Mouse (Mus musculus) small intestine, adult 2 months (tissue): Measurements from ENCODE around the gene Fbxl13.

Source experiments
- CTCF ChIP-seq: fragments of 200-500 bp; IDR thresholded peaks from 2 replicates; pipeline ENCODE4 v1.5.1; 2012; ENCODE audit warnings: low read depth, mild to moderate bottlenecking, control low read depth, inconsistent platforms, low read length, moderate library complexity, mixed read lengths; ENCODE audit not compliant: insufficient replicate concordance, insufficient read length; ENCODE audit errors: extremely low read depth
- POLR2A ChIP-seq: fragments of 200-500 bp; IDR thresholded peaks from 2 replicates; pipeline ENCODE4 v1.6.1; 2012; ENCODE audit warnings: low read depth, mild to moderate bottlenecking, control low read depth, inconsistent platforms, low read length, moderate library complexity

DNA sequence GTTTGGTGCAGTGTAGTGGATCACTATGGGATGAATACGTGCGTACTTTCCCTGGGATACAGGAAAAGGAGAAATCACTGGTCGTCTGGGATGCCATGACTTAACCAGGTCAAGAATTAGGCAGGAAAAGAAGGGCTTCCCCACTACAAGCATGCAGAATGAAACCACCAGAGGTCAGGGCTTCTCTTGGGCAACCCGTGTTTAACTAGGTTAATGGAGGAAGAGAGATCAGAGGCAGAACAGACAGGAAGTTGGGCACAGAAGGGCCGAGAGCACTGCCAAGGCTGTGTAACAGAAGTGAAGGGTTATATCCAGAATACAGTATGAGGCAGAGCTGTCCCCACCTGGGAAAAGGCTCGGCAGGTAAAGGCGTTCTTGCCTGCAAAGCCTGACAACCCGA lies 98.4 kb downstream of the Fbxl13 start:
- TF ChIP-seq CTCF = no peak
- no peak for TF ChIP-seq POLR2A
